Mouse (Mus musculus) liver (tissue): ENCODE results near the gene Ptpn5.

ENCODE experiments used
- DNase-seq: peaks from one replicate; pipeline ENCODE4 v3.0.0-alpha.2; 2020; ENCODE audit warnings: mixed read lengths

Ptpn5 gene

DNA sequence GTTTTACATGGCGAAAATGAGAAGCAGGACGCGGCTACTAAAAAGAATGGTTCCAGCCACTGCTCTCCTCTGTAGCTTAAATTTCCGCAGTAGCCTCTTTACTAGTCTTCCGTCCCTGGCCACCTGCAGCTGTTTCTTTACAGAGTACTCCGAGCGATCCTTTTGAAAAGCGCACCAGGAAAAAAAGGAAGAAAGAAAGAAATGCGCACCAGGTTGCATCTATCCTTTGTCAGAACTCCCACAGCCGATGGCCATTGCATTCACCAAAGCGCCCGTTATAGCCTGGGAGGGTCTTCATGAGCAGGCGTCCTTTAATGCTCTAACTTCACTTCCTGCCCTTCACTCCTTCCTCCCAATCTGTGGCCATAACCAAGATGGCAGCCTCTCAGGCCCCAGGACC, at the start of gene Ptpn5:
TSS of gene Ptpn5 (minus strand) at position 354 of the 400 bp plus-strand sequence.
- DNase-seq: no peak

GRCm38 (mm10) chr7:47170814-47171213, 37.3 kb upstream of the Ptpn5 start:
- no peak for DNase-seq

DNA sequence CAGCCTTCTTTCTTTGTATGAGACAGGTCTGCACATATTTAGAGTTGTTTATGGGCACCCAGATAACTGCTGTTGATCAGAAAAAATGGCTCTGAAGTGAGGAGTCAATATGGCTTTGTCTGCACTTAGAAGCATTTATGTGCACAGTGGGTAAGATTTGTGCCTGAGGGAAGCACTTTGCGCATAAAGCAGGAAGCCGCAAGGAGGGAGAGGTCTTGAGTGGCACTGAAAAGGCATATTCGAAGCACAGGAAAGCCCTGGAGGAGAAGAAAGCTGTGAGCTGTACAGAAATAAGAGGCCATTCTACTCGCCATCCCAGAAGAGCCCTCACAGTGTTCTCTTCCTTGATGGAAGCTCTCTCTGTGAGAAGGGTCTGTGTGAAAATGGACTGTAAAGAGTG, 31.5 kb upstream of the Ptpn5 start:
- DNase-seq: no peak

- no peak for DNase-seq
These were observed 29.7 kb upstream of the Ptpn5 start for GRCm38 (mm10) chr7:47163203-47163602.

- DNase-seq: no peak
These were observed 25.0 kb upstream of the Ptpn5 start for GRCm38 (mm10) chr7:47158451-47158850.

- DNase-seq: no peak
These were observed 24.3 kb upstream of the Ptpn5 start for GRCm38 (mm10) chr7:47157743-47158142.

- no peak for DNase-seq
These were observed 22.4 kb upstream of the Ptpn5 start for GRCm38 (mm10) chr7:47155849-47156248.

GRCm38 (mm10) chr7:47155396-47155795, 21.9 kb upstream of the Ptpn5 start:
- no peak for DNase-seq

DNA sequence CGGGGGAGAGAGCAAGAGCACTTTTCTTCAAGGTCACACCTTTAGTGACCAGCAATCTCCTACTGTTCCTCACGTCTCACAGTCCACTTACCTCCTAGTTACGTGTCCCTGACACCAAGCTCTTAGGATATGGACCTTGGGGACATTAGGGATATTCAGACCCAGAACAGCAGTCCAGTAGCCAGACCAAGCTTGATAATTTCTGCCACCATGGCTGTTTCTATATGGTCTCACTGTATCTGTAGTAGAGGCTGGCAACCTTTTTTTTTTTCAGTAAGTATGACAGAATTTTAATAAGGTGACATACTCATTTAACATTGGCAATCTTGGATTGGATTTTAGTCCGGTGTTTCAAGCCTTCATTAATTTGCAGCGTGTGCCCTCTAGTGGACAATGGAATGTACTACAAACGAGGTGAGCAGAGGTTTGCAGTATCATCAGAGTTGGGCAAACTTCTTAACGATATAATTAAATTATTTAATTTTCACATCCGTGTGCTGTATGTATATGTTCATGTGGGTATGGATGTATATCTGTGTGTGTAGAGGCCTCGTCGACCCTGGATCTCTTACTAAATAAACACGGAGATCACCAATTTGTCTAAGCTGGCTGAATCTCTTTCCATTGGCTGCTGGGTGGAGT, 17.1 kb upstream of the Ptpn5 start:
- peak; percentile 25 for DNase-seq

- no peak for DNase-seq
These were observed 14.8 kb upstream of the Ptpn5 start for GRCm38 (mm10) chr7:47148298-47148697.

DNA sequence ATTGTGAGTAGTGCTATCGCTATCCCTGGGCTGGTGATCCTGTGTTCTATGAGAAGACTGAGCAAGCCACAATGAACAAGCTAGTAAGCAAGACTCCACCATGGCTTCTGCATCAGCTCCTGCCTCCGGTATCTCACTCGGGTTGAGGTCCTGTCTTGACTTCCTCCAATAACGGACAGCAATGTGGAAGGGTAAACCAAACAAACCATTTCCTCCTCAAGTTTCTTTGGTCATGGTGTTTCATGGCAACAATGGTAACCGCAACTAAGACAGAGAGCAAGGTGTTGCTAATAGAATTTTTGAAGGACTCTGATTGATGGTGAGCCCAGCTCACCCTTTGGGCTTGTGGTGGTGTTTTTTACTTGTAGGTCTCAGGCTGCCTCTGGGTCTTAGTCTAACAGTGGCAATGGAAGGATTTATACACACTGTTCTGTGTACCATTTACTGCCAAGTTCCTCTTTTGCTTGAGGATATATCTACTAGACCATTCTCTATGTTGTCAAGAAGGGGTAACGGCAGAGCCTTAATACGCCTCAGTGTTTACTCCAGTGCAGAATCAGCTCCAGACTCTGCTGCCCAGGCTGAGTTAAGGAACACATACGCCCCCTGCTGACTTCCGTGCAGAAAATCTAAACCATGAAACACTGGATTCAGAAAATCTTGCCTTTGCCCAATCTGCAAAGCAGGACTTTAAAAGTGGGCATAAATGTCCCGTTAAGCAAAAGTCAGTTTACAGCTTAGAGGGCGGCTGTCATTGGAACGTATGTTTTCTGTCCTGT, 12.7 kb upstream of the Ptpn5 start:
- DNase-seq: peak; percentile 29

GRCm38 (mm10) chr7:47144299-47144698, 10.8 kb upstream of the Ptpn5 start:
- no peak for DNase-seq

- no peak for DNase-seq
These were observed 6.4 kb upstream of the Ptpn5 start for GRCm38 (mm10) chr7:47139823-47140325.

GRCm38 (mm10) chr7:47134570-47134969, 1.1 kb upstream of the Ptpn5 start:
- no peak for DNase-seq

DNA sequence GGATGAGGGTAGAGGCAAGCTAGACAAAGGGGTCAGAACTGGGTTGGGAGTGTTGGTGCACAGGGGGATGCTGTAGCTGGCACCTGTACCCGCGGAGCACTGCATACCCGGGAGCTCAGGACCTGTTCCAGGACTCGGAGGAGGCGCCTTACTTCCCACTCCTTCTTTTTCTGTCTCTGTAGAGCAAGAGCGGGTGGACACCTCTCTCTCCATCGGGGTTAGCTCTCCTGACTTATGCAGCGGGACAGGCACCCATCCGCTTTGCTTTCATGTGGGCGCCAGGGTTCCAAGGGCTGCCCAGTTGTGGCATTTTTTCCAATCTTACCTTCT, 588 bp downstream of the Ptpn5 start:
- DNase-seq: no peak

DNA sequence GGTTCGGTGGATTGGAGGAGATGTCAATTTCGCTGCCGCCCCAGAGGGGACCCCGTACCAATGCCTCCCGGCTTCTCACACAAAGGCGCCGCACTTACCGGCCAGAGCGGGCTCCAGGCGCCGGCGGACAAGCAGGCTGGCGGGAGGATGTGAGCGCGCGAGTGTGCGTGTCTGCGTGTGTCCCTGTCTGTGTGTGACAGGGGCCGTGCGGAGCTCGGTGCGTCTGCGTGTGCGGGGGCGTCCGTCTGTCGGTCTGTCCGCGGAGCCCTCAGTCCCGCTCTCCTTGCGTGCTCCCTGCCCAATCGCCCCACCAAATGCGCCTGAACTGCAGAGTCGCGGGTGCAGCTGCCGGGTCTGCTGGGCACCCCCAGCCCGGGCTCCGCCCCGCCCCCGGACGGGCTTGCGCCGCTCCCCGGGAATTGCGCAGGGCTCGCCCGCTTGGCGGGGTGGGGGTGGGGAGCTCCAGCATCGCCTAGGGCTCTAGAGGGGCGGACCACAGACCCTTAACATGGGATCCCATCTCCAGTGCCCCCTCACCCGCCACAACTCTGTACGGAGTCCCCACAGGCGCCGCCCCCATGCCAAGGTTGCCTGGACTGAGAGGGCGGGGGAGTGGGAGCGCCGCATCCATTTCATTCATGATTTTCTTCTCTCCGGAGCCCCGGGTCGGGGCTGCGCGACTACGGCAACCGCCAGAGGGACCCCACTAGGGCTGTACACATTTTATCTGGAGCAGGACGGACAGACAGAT, 1.1 kb downstream of the Ptpn5 start:
- no peak for DNase-seq

GRCm38 (mm10) chr7:47131840-47132179, 1.7 kb downstream of the Ptpn5 start:
- DNase-seq: no peak

DNA sequence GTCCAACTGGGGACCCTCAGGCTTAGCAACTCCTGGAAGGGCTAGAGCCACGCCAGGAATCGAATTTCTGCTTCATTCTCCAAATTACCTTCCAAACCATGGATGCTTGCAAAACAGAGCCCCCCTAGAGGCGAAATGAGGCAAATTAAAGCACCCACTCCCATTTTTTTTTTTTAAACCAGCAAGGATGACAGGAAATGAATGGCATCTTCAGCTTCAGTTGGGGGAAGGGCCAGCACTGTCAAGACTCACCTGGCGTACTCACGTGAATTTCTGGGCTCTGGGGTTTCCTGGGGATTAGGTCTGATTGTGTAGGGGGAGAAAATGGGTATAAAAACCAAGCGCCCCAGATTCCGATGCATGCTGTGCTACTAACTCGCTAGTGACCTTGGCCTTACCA, 2.2 kb downstream of the Ptpn5 start:
- no peak for DNase-seq

DNA sequence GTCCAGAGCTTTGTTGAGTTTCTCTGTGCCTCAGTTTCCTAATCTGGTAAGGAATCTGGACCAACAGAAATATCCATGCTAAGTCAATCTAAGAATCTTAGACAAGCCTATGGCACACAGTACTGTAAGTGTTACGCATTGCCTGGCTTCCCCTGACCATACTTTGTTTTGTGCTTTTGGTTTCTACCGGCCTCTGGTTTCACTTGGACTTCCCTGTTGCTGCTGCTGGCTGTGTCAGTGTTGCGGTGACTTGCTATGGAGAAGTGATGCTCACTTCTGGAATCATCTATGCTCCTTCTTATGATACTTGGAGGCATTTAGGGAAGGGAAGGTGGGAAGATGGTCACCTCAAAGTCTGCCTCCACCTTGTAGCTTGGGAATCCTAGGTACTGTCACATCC, 11.5 kb downstream of the Ptpn5 start:
- no peak for DNase-seq

GRCm38 (mm10) chr7:47116666-47117065, 16.8 kb downstream of the Ptpn5 start:
- DNase-seq: no peak

DNA sequence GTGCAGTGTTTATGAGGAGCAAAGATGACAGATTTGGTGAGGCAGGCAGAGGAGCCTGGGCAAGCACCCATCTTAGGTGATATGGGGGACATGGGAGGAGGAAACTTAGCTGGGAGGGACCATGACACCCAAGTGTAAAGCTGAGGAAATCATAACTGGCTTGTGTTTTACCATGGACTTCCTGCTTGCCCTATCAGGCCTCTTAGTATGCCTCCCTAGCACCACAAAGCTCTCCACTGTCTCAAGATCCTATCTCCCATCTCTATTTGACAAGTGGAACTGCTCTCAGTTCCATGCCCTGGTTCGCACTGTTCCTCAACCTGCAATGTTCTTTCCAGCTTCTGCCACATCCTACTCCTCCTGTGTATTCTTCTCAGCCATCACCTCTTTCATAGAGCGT, 18.0 kb downstream of the Ptpn5 start:
- DNase-seq: no peak

DNA sequence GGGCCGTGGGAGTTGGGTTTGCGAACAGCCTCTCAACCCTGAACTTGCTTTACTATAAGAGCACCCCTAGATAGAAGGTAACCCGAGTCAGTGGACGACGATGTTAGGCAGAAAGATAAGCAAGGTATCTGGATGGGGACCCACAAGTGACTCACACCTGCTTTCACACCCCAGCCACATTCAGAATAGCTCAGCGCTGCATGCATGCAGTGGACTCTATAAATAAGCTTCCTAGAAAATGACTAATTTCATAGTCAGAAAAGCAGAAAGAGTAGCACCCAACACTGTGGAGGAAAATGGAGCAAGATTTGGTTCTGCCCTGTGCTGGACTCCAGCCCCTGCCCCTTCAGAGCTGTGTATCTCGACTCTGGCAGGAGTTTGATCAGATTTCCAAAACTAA, 20.1 kb downstream of the Ptpn5 start:
- DNase-seq: no peak

- no peak for DNase-seq
These were observed 21.4 kb downstream of the Ptpn5 start for GRCm38 (mm10) chr7:47112036-47112435.

DNA sequence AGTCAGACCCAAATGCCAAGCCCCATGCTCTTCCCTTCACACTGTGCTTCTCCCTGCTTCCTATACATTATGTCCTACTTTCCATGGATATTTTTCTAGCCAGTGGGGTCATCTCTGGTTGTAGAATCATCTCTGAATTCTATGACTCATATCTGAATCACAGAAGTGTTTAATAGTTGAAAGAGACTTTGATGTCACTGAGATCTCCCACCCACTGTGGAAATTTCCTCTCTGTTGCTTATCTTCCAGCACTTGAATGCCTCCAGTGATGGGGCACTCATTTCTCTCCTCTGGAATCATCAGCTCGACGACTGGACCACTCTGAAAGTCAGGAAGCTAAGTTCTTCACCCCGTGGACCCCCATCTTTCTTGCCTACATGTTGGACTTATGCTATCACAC, 22.4 kb downstream of the Ptpn5 start:
- no peak for DNase-seq
